Mouse (Mus musculus): Measurements from ENCODE around the gene Sept6.
"Not testable (repeated sequence)": the region's sequence is repeated elsewhere in the genome, so short reads cannot be mapped to it uniquely, and the experiment has no call there.

GRCm38 (mm10) chrX:36898931-36899330 is 92.7 kb downstream of the Sept6 start:
- not testable (repeated sequence) for TF ChIP-seq POLR2A (IDR thresholded peaks at IDR 0.05; ENCODE audit: extremely low read depth, insufficient read depth, low read length); CTCF (IDR thresholded peaks at IDR 0.05; ENCODE audit: low read depth, low read length)
